Mouse (Mus musculus): ENCODE data around the gene Dbnl.

DNA sequence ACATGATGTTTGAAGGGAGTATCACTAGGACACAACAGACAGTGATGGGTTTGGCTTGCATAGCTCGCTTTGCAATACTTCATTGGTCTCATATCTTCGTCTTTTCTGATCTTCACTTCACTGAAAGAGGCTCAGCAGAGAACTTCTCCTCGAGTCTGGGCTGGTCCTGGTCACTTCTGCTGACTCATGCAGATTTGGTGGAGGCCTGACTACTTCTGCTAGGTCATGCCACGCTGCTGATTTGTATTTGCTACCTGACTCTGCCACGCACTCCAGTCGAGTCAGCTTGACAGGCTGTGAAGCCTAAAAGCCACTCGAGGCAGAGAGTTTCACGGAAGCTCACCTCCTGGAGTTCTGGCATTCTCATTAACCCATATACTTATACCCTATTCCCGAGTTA, 19.7 kb downstream of the Dbnl start:
- no peak for TF ChIP-seq FOSL1 (IDR thresholded peaks at IDR 0.05; ENCODE audit: insufficient read depth, low read length, poor library complexity, severe bottlenecking)
- TF ChIP-seq CTCF (IDR thresholded peaks at IDR 0.05; ENCODE audit: control insufficient read depth, insufficient read depth, insufficient read length): no peak
